Comparison of ENCODE assay signal across 19 mouse cellular contexts in genomic region chr1:80015474-80015873, GRCm38 (mm10).
DNase-seq lines count a peak whose midpoint lies in the region; ATAC-seq lines count a peak whose summit lies in the region.
"Had no signal": no experiment of that assay in that cellular context is flagged by ENCODE, and none has a peak within 500 bp of the region (broad histone marks: within the 10 kb centered on the region; RNA-seq: fewer than 3 reads in every experiment).

No protein-coding gene starts in this region.

- WGBS in embryonic facial prominence, embryonic 13.5 days = 58% methylated on average over 5 of the region's 5 CpGs

- no peak overlapping the region for H3K9ac ChIP-seq in embryonic facial prominence, embryonic 13.5 days
- H3K9ac ChIP-seq: hindbrain, embryonic 13.5 days; liver, embryonic 12.5 days; midbrain, embryonic 12.5 days had no signal

- H3K4me3 ChIP-seq in embryonic facial prominence, embryonic 13.5 days = no peak overlapping the region
- H3K4me3 ChIP-seq: hindbrain, embryonic 13.5 days; liver, embryonic 12.5 days; midbrain, embryonic 12.5 days had no signal

- no peak overlapping the region for H3K4me2 ChIP-seq in embryonic facial prominence, embryonic 13.5 days
- H3K4me2 ChIP-seq: heart, embryonic 11.5 days; hindbrain, embryonic 13.5 days; liver, embryonic 12.5 days; midbrain, embryonic 12.5 days had no signal

- peak; percentile 26 for ATAC-seq in CD4-positive, CD25-positive, alpha-beta regulatory T cell, adult 4 months
- ATAC-seq in embryonic facial prominence, embryonic 13.5 days (ENCODE audit: insufficient number of reproducible peaks, insufficient read depth, low FRiP score, low TSS enrichment, low read depth) = peak; percentile 71; the same call in 1 of the 2 replicates
- ATAC-seq in megakaryocyte, adult 5-6 weeks (ENCODE audit: poor library complexity, severe bottlenecking) = peak; percentile 64
- ATAC-seq in erythroblast, adult 5-6 weeks (replicated peaks; ENCODE audit: low FRiP score, poor library complexity, severe bottlenecking) = no peak
- ATAC-seq: forebrain, embryonic 14.5 days; liver, embryonic 12.5 days had no signal

- H3K27me3 ChIP-seq in embryonic facial prominence, embryonic 13.5 days = no peaks in the 10 kb centered on the region
- H3K27me3 ChIP-seq: hindbrain, embryonic 13.5 days; liver, embryonic 12.5 days; midbrain, embryonic 12.5 days had no signal

- no peaks in the 10 kb centered on the region for H3K36me3 ChIP-seq in embryonic facial prominence, embryonic 13.5 days
- H3K36me3 ChIP-seq: hindbrain, embryonic 13.5 days; liver, embryonic 12.5 days; midbrain, embryonic 12.5 days had no signal

- H3K27ac ChIP-seq in embryonic facial prominence, embryonic 13.5 days = peak overlapping the region; percentile 84
- H3K27ac ChIP-seq: hindbrain, embryonic 13.5 days; liver, embryonic 12.5 days; midbrain, embryonic 12.5 days had no signal

- DNase-seq in CD4-positive helper T cell, adult 2 months (ENCODE audit: low read depth, low spot score) = peak; percentile 43
- DNase-seq in retina, postnatal 1 day = no peak
- DNase-seq in lung, postnatal 25 days (ENCODE audit: low spot score) = no peak
- DNase-seq: cerebellum, adult 9-11 months; gastrocnemius, postnatal 25 days; heart, postnatal 10 days; kidney, postnatal 4 days; lung, adult 2 months; lung, postnatal 36 days; thymus, adult 18-20 months had no signal

- peaks cover 22% of the 10 kb centered on the region for H3K4me1 ChIP-seq in embryonic facial prominence, embryonic 13.5 days
- H3K4me1 ChIP-seq: hindbrain, embryonic 13.5 days; midbrain, embryonic 12.5 days had no signal

- H3K9me3 ChIP-seq in embryonic facial prominence, embryonic 13.5 days = no peaks in the 10 kb centered on the region
- H3K9me3 ChIP-seq: hindbrain, embryonic 13.5 days; liver, embryonic 12.5 days; midbrain, embryonic 12.5 days had no signal
